Mouse (Mus musculus) neural tube, embryonic 13.5 days (tissue): ENCODE measurements at regions not wholly inside any gene's neighbourhood (a gene's known extent, or its start where the extent isn't known, plus 50 kb on each side); places are given as distances from the start of the nearest gene placed in this dataset.

Experiments used
- ATAC-seq: fragments of 200-750 bp; cut with Nextera tagmentation; 2 replicates; pipeline ENCODE4 v1.8.0; 2017; ENCODE audit warnings: low read depth, mild to moderate bottlenecking, moderate TSS enrichment, moderate library complexity
- H3K27ac ChIP-seq: fragments of 300-500 bp; sonication (generic); replicated peaks from 2 replicates; pipeline ENCODE4 v1.5.1; 2015; ENCODE audit warnings: moderate library complexity, mild to moderate bottlenecking, inconsistent platforms
- H3K27me3 ChIP-seq: fragments of 300-500 bp; sonication (generic); 2 replicates; pipeline ENCODE4 v1.6.1; 2015; ENCODE audit warnings: mild to moderate bottlenecking, inconsistent platforms
- H3K36me3 ChIP-seq: fragments of 300-500 bp; sonication (generic); 2 replicates; pipeline ENCODE4 v1.6.1; 2015; ENCODE audit warnings: mild to moderate bottlenecking, inconsistent platforms
- H3K4me1 ChIP-seq: fragments of 300-500 bp; sonication (generic); replicated peaks from 2 replicates; pipeline ENCODE4 v1.6.1; 2015; ENCODE audit warnings: inconsistent platforms
- H3K4me2 ChIP-seq: fragments of 300-500 bp; sonication (generic); 2 replicates; pipeline ENCODE4 v1.6.1; 2015; ENCODE audit warnings: inconsistent platforms, mild to moderate bottlenecking, moderate library complexity
- H3K4me3 ChIP-seq: fragments of 300-500 bp; sonication (generic); 2 replicates; pipeline ENCODE4 v1.5.1; 2015; ENCODE audit warnings: mild to moderate bottlenecking, inconsistent platforms
- H3K9ac ChIP-seq: fragments of 300-500 bp; sonication (generic); 2 replicates; pipeline ENCODE4 v1.6.1; 2015; ENCODE audit warnings: moderate library complexity, mild to moderate bottlenecking, inconsistent platforms
- H3K9me3 ChIP-seq: fragments of 300-500 bp; sonication (generic); 2 replicates; pipeline ENCODE4 v1.6.1; 2016; ENCODE audit warnings: inconsistent platforms
- WGBS: fragments of 180-500 bp; shearing (Covaris S2); methylation state at CpG from one replicate; pipeline ENCODE4 v1.1.7; 2015; 5-methylcytosine and 5-hydroxymethylcytosine counted together

DNA sequence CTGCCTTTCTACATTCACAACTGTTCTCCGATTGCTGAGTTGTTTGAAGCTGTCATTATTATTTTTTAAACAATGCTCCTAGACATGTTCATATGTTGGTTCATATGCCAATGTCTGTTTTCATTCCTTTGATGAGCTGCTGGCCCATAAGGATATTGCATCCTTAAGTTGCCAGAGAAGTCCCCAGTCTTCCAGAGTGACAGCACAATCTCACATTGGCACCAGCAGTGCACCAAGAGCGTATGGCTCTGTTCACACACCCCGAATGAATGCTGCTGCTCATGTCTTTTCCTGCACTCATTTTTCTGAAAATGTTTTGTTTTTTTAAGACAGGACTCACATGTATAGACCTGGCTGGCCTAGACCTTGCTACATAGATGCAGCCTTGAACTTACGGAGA lies 124.4 kb upstream of the Ccnd2 start:
- Histone ChIP-seq H3K27ac (no peak overlapping the region), H3K9ac (no peak overlapping the region), H3K27me3 (no peaks in the 10 kb centered on the region), H3K36me3 (no peaks in the 10 kb centered on the region), H3K4me2 (no peak overlapping the region), H3K4me1 (no peaks in the 10 kb centered on the region), H3K9me3 (peaks cover 14% of the 10 kb centered on the region; the same call in 1 of the 2 replicates), H3K4me3 (no peak overlapping the region)
- 94% methylated on average over 4 of the region's 4 CpGs for WGBS
- no peak for ATAC-seq

DNA sequence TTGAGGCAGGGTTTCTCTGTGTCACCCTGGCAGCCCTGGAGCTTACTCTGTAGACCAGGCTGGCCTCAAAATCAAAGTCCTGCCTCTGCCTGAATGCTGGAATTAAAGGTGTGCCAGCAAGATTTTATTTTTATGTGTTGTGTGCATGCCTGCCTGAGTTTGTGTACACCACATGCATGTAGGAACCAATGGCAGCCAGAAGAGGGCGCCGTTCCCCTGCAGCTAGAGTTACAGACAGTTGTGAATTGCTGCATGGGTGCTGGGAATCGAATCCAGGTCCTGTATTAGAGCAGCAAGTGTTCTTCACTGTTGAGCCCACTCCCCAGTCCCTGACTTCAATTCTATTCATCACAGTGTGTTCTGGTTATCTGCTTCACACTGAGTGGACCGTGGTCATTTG lies 126.4 kb upstream of the Ccnd2 start:
- no peak for ATAC-seq
- H3K4me1 ChIP-seq: no peaks in the 10 kb centered on the region
- 83% methylated on average over 4 of the region's 4 CpGs for WGBS
- H3K27me3 ChIP-seq: no peaks in the 10 kb centered on the region
- H3K4me3 ChIP-seq: no peak overlapping the region
- H3K9me3 ChIP-seq: peaks cover 9% of the 10 kb centered on the region; the same call in 1 of the 2 replicates
- H3K4me2 ChIP-seq: no peak overlapping the region
- H3K27ac ChIP-seq: no peak overlapping the region
- H3K36me3 ChIP-seq: no peaks in the 10 kb centered on the region
- no peak overlapping the region for H3K9ac ChIP-seq

DNA sequence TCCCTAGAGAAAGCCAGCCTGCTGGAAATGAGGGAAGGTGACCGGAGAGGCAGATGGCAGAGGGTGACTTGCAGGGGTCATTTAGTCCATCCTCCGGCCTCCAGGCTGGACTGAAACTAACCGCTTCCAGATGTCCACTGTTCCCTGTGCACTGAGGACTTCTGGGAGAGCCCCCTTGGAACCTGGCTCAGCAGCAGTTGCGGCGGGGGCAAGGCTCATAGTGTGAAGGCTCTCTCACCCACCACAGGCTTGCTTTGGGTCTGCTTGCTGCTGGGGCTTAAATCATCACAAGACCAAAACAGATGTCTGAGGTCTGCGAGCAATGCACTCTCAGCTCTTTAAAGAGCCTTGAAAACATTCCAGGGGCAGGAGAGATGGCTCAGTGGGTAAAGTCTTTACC lies 132.2 kb upstream of the Ccnd2 start:
- no peaks in the 10 kb centered on the region for H3K27me3 ChIP-seq
- H3K4me1 ChIP-seq: no peaks in the 10 kb centered on the region
- no peak overlapping the region for H3K4me2 ChIP-seq
- H3K9ac ChIP-seq: no peak overlapping the region
- ATAC-seq: no peak
- H3K9me3 ChIP-seq: no peaks in the 10 kb centered on the region
- 65% methylated on average over 6 of the region's 6 CpGs for WGBS
- H3K27ac ChIP-seq: no peak overlapping the region
- no peaks in the 10 kb centered on the region for H3K36me3 ChIP-seq
- no peak overlapping the region for H3K4me3 ChIP-seq

DNA sequence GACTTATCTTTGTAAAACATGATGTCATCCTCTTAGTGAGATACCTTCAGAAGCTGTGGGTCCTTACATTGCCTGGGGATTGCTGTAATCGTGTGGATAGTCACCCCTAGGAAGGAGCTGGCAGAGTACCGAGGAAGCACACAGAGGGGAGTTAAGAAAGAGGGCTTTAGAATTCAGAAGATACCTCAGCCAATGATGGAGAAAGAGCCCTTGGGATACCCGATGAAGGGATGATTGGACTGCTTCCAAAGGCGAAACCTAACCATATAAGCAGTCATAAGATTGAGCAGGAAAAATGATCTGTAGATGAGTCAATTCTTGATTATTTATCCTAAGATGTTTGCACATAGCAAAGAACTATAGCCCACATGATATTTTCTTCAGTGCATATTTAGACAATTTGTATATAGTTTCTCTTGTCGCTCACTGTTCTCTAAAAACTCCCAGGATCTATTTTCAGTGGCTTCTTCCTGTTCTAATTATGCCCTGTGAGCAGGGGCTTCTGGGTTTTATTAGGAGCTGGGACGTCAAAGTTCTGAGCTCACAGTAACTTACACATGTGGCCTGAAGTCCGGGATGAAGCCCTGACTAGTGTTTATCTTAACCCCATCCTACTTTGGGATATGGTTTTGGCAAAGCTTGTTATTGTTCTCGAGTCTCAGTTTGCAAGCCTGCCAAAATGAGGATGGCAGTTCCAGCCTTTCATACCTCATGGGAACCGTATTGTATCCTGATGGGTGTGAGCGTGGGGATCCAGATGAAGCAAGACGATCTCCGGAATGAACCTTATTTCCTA lies 134.9 kb upstream of the Ccnd2 start:
- no peak overlapping the region for H3K9ac ChIP-seq
- no peak overlapping the region for H3K4me3 ChIP-seq
- H3K4me2 ChIP-seq: no peak overlapping the region
- H3K36me3 ChIP-seq: no peaks in the 10 kb centered on the region
- WGBS: 77% methylated on average over 12 of the region's 12 CpGs
- no peaks in the 10 kb centered on the region for H3K27me3 ChIP-seq
- no peak overlapping the region for H3K27ac ChIP-seq
- no peaks in the 10 kb centered on the region for H3K9me3 ChIP-seq
- H3K4me1 ChIP-seq: no peaks in the 10 kb centered on the region
- no peak for ATAC-seq

DNA sequence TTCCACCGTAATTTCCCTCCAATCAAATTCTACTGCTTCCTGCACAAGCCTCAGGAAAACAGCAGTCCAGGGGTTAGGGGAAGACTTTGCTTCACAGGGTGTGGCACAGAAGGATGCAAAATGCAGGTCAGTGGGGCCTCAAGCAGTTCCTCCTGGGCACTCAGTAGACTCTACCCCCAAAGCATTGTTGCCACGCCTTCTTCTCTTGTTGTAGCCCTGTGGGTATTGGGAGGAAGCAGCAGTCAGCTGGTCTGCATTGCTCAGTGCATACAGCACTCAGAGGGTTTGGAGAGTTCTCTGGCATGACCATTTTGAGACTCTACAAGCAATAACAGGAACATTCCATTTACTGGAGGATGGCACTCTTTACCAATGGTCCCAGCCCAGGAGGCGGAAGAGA lies 137.0 kb upstream of the Ccnd2 start:
- Histone ChIP-seq H3K9ac (no peak overlapping the region), H3K27ac (no peak overlapping the region), H3K27me3 (no peaks in the 10 kb centered on the region), H3K4me3 (no peak overlapping the region), H3K4me2 (no peak overlapping the region), H3K36me3 (no peaks in the 10 kb centered on the region), H3K4me1 (no peaks in the 10 kb centered on the region), H3K9me3 (no peaks in the 10 kb centered on the region)
- ATAC-seq: no peak
- 93% methylated on average over 3 of the region's 3 CpGs for WGBS

DNA sequence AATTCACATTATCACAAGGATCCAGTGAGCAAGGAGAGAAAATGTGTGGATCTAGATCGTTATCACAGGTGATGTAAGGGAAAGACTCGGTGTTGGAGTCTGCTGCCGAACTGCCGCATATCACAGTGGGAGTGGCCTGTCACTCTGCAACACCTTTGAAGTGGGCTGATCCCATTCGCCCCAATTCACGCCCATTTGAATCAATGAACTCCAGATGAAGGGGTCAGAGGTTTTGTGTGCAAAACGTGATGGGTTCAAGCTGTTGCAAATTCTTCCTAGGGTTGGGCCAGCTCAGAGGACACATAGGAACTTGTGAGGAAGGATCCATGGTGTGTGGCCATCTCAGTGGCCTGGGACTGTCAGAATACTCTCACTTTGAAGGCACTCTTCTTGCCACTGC lies 139.9 kb upstream of the Ccnd2 start:
- Histone ChIP-seq H3K27me3 (no peaks in the 10 kb centered on the region), H3K4me3 (no peak overlapping the region), H3K9me3 (no peaks in the 10 kb centered on the region), H3K27ac (no peak overlapping the region), H3K36me3 (no peaks in the 10 kb centered on the region), H3K4me1 (no peaks in the 10 kb centered on the region), H3K9ac (no peak overlapping the region), H3K4me2 (no peak overlapping the region)
- 45% methylated on average over 7 of the region's 7 CpGs for whole genome bisulfite sequencing
- ATAC-seq: no peak

DNA sequence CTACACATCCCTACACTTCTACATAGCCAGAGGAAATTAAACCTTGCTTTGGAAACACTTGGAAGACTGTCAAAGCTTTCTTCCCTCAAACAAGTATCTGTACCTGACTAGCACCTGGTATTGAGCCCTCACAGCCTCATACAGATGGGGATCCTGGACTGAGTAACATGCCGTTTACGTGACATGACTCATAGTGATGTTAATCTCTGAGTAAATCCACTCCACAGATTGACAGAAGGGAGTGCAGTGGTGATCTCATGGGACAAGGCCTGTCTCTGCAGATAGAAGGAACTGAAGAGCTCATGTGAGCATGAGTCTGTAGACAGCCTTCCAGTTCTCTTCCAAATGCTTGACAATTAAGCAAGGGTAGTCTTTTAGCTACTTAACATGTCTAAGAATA lies 141.8 kb upstream of the Ccnd2 start:
- no peaks in the 10 kb centered on the region for H3K27me3 ChIP-seq
- no peak overlapping the region for H3K27ac ChIP-seq
- H3K4me3 ChIP-seq: no peak overlapping the region
- H3K4me2 ChIP-seq: no peak overlapping the region
- no peaks in the 10 kb centered on the region for H3K36me3 ChIP-seq
- H3K9ac ChIP-seq: no peak overlapping the region
- ATAC-seq: no peak
- no peaks in the 10 kb centered on the region for H3K9me3 ChIP-seq
- H3K4me1 ChIP-seq: no peaks in the 10 kb centered on the region
- WGBS: 92% methylated on average over 2 of the region's 2 CpGs

DNA sequence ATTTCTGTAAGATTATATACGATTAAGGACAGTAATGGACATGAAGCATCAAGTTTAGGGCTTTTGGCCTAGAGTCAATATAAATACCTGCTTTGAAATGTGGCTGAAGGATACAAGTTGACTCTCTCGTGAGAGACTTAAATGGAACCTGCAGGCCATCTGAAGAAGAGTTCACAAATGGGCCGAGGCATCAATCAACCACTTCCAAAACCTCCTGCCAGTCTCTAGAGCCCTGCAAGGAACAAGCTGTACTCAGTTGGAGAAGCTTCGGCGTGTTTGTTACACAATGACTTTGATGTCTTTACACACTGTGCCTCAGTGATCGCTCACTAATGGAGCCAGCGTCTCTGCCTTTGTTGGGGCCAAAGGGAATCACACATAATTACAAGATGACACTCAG lies 146.1 kb upstream of the Ccnd2 start:
- Histone ChIP-seq H3K36me3 (no peaks in the 10 kb centered on the region), H3K4me2 (no peak overlapping the region), H3K27ac (no peak overlapping the region), H3K4me3 (no peak overlapping the region), H3K4me1 (no peaks in the 10 kb centered on the region), H3K27me3 (no peaks in the 10 kb centered on the region), H3K9ac (no peak overlapping the region), H3K9me3 (no peaks in the 10 kb centered on the region)
- WGBS: 51% methylated on average over 7 of the region's 7 CpGs
- ATAC-seq: no peak

DNA sequence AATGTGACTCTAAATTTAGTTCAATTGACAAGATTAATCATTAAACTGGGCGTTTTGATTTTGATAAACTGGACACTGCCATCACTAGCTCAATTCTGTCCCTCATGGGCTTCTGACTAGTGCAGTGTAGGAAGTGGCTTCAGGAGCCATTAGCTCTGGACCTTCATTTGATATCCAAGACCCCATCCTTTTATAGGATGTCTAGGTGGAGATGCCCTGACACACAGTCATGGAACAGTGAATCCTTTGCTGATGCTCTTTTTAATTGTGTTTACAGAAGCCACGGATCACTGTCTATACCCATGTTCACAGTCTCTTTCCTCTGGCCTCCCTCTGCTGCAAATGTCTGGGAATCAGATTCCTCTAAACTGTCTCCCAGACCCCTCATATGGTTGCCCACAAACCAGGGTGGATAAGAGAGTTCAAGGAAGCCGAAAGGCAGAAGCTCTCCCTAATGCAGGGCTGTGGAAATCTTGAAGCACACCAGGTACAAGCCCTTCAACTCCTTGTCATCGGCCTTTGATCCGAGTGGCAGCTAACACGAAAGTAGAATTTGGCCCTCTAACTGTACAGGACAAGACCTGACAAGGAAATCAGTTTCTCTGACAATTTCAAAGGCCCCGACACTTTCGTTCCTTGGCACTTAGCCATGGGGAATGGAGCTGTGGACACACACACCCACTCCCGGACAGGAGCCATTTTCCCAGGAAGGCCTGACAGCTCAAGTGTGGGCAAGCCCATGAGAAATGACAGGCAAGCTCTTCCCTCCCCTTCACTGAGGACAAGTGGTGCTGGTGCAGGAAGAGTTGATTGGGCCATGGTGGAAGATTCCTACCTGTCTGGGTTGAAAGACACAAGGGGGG lies 135.2 kb upstream of the Parp11 start:
- Histone ChIP-seq H3K27ac (no peak overlapping the region), H3K9me3 (no peaks in the 10 kb centered on the region), H3K4me3 (no peak overlapping the region), H3K36me3 (no peaks in the 10 kb centered on the region), H3K27me3 (no peaks in the 10 kb centered on the region), H3K4me2 (no peak overlapping the region), H3K4me1 (no peaks in the 10 kb centered on the region), H3K9ac (no peak overlapping the region)
- ATAC-seq: no peak
- WGBS: 89% methylated on average over 9 of the region's 9 CpGs

DNA sequence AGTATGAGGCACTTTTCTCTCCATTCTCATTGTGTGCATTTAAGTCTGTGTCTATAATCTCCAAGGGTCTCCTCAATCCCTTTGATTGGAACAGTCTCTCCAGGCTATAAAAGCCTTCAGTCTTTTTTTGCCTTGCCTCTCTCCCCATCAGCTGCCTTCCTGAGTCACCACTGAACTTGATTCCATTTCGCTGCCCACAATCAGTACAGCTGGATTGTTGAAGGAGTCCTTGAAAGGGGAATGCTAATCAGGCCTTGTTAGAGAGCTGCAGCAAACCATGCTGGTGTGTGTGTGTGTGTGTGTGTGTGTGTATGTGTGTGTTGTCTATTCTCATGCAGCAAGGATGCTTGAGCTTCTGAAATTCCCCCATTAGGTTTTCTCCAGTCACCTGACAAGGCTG lies 129.3 kb upstream of the Parp11 start:
- no peak overlapping the region for H3K27ac ChIP-seq
- H3K9me3 ChIP-seq: no peaks in the 10 kb centered on the region
- no peaks in the 10 kb centered on the region for H3K36me3 ChIP-seq
- no peak overlapping the region for H3K4me2 ChIP-seq
- H3K4me1 ChIP-seq: no peaks in the 10 kb centered on the region
- 41% methylated on average over 1 of the region's 1 CpGs for WGBS
- H3K27me3 ChIP-seq: no peaks in the 10 kb centered on the region
- no peak overlapping the region for H3K9ac ChIP-seq
- ATAC-seq: no peak
- H3K4me3 ChIP-seq: no peak overlapping the region

DNA sequence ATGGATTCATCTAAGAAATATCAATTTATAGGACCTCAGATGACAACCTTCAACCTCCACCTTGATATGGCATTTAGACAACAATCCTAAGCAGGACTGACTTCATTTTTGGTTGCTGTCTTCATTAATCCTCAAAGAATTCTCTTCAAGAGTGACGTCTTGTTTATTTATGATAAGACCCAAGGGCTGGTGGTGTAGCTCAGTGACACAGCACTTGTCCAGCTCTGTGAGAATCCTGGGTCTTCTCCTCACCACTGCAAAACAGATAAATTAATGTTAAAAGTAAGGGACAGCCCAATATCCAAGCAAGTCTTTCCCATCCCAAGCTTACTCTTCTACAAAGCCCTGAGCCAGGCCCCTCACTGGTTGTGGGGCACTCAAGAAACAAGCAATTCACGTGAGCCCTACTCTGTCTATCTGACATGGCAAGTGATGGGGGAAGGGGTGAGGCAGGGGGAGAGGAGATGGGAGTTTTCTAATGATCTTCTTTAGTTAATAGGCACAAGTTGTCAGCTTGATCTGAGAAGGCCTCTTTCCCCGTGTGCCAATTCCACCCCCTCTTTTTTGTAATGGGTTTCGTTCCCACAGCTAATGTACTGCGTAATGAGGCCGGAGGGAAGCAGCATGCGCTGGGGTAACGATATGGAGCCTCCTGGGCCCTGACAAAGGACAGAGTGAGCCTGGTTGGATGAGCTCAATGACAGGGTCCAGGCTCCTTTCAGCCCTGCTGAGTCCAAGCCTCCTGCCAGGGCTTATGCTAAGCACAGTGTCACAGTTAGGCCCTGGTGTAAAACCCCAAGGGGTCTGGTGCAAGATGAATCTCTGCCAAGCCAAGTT lies 127.7 kb upstream of the Parp11 start:
- 24% methylated on average over 8 of the region's 8 CpGs for WGBS
- Histone ChIP-seq H3K4me3 (no peak overlapping the region), H3K27ac (no peak overlapping the region), H3K4me1 (no peaks in the 10 kb centered on the region), H3K9me3 (no peaks in the 10 kb centered on the region), H3K9ac (no peak overlapping the region), H3K36me3 (no peaks in the 10 kb centered on the region), H3K27me3 (no peaks in the 10 kb centered on the region), H3K4me2 (no peak overlapping the region)
- ATAC-seq: peak; percentile 65; the same call in 1 of the 2 replicates

DNA sequence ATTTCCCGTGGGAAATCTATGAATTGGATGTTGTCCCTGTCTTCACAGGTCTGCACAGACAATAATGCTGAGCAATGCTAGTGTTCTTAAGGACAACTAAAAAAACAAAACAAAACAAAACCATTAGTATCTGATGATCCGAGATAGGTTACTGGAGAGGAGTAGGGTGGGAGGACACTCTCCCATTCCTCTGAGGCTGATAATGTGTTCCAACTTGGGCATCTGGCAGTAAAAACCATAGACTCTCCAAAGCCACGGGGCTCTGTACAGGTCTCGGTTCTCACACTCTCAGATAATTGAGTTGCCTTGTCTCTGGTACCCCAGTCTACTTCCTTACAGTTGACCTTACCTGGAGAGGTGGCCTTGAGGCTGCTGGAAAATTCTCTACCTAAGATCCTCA lies 126.0 kb upstream of the Parp11 start:
- Histone ChIP-seq H3K4me3 (no peak overlapping the region), H3K27me3 (no peaks in the 10 kb centered on the region), H3K4me1 (0 out of 2 replicates have a peak, but pooled peaks cover 4% of the 10 kb centered on the region), H3K27ac (no peak overlapping the region), H3K9ac (no peak overlapping the region), H3K9me3 (no peaks in the 10 kb centered on the region), H3K4me2 (no peak overlapping the region), H3K36me3 (no peaks in the 10 kb centered on the region)
- 91% methylated on average over 4 of the region's 4 CpGs for WGBS
- no peak for ATAC-seq
